Mouse (Mus musculus) bone marrow macrophage, adult 2 months (primary cell): ENCODE measurements around the gene Prr12.

ENCODE experiments used
- CTCF ChIP-seq: IDR thresholded peaks from 2 replicates; pipeline ENCODE4 v1.5.1; 2012; ENCODE audit warnings: low read depth, mild to moderate bottlenecking, low read length, moderate library complexity
- POLR2A ChIP-seq: IDR thresholded peaks from 2 replicates; pipeline ENCODE4 v1.6.1; 2012; ENCODE audit warnings: mild to moderate bottlenecking, low read depth, low read length, borderline replicate concordance

DNA sequence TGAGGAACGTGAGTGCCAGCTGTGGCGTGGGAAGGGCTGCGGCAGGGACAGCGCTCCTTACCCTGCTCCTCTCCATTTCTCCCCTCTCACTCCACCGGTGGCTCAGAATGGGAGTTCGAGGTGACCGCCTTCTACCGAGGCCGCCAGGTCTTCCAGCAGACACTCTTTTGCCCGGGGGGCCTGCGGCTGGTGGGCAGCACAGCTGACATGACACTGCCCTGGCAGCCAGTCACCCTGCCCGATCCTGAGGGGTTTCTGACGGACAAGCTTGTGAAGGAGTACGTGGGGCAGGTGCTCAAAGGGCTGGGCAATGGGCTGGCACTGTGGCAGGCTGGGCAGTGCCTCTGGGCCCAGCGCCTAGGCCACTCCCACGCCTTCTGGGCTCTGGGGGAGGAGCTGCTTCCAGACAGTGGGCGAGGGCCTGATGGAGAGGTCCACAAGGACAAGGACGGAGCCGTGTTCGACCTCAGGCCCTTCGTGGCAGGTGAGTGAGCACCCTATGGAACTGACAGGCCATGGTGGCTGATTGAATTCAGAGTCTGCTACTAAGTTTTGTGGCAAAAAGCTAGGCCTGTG is 52.1 kb downstream of the Prr12 start:
- TF ChIP-seq POLR2A (no peak), CTCF (no peak)
